8 mouse cellular contexts compared by ENCODE assay signal in genomic region chr4:133116756-133117470, GRCm38 (mm10). TPM values are rescaled to one million over a fixed set of nuclear protein-coding genes. Genes with fewer than 3 reads are reported as not detected.
A peak's percentile ranks its signal among the peaks of the same experiment; 100 is the strongest.
DNase-seq lines count a peak whose midpoint lies in the region; ATAC-seq and TF ChIP-seq lines count a peak whose summit lies in the region.

No protein-coding gene starts in this region.

- peak overlapping the region; percentile 96 for H3K27ac ChIP-seq in embryonic fibroblast, embryonic 13.5 days (ENCODE audit: insufficient read depth, low read length)
- peak overlapping the region; percentile 85 for H3K27ac ChIP-seq in hindbrain, embryonic 13.5 days
- peak overlapping the region; percentile 92 for H3K27ac ChIP-seq in macrophage

- no peaks in the 10 kb centered on the region for H3K9me3 ChIP-seq in hindbrain, embryonic 13.5 days

- intact Hi-C loops in left cerebral cortex, postnatal 4 days (cut with DNase I), result no loop called here

- H3K36me3 ChIP-seq in hindbrain, embryonic 13.5 days, result no peaks in the 10 kb centered on the region
- H3K36me3 ChIP-seq in macrophage (ENCODE audit: inconsistent target), result no peaks in the 10 kb centered on the region

- H3K79me2 ChIP-seq in macrophage (ENCODE audit: inconsistent target), result no peaks in the 10 kb centered on the region

- peak; percentile 17 for TF ChIP-seq POLR2A in embryonic fibroblast, embryonic 13.5 days (IDR thresholded peaks at IDR 0.05; ENCODE audit: low read depth, low read length)

- no peaks in the 10 kb centered on the region for H3K27me3 ChIP-seq in hindbrain, embryonic 13.5 days

- peaks cover 5% of the 10 kb centered on the region; the same call in 1 of the 2 replicates for H3K4me1 ChIP-seq in embryonic fibroblast, embryonic 13.5 days (ENCODE audit: control insufficient read depth, insufficient read depth, low read length)
- H3K4me1 ChIP-seq in hindbrain, embryonic 13.5 days (replicated peaks), result peaks cover 34% of the 10 kb centered on the region

- 57% methylated on average over 3 of the region's 3 CpGs for WGBS in hindbrain, embryonic 13.5 days
- 85% methylated on average over 3 of the region's 3 CpGs for WGBS in macrophage (ENCODE audit: missing documents)

- no peak overlapping the region for H3K4me2 ChIP-seq in hindbrain, embryonic 13.5 days

- no peak overlapping the region for H3K4me3 ChIP-seq in embryonic fibroblast, embryonic 13.5 days (ENCODE audit: insufficient read depth, low read length)
- H3K4me3 ChIP-seq in hindbrain, embryonic 13.5 days, result no peak overlapping the region
- no peak overlapping the region for H3K4me3 ChIP-seq in macrophage (ENCODE audit: inconsistent target)

- ATAC-seq in hindbrain, embryonic 13.5 days (ENCODE audit: low FRiP score), result no peak
- ATAC-seq in erythroid progenitor cell, adult 5-6 weeks (replicated peaks; ENCODE audit: low FRiP score, poor library complexity, severe bottlenecking), result no peak

- no peak for TF ChIP-seq CTCF in embryonic fibroblast, embryonic 13.5 days (IDR thresholded peaks at IDR 0.05; ENCODE audit: borderline replicate concordance, insufficient read depth, low read length)

- no peak overlapping the region for H3K9ac ChIP-seq in hindbrain, embryonic 13.5 days

- DNase-seq in cerebellum, adult 11-12 months, result peak; percentile 6
- no peak for DNase-seq in cerebellum, adult 11 months
- no peak for DNase-seq in layer of hippocampus, adult 9-11 months
- DNase-seq in left cerebral cortex, postnatal 4 days, result no peak

RNA-seq across cellular contexts. Expression of gene Wasf2, which starts 13.4 kb away (rescaled TPM):
- 101 and 107 TPM in 2 replicates for polyA plus RNA-seq in embryonic fibroblast, embryonic 13.5 days (2011; ENCODE audit: insufficient read length, low read depth, missing spikeins)
- 33.3 and 35.4 TPM in 2 replicates for polyA plus RNA-seq in hindbrain, embryonic 13.5 days (2015; fragmentation: Nextera tagmentation; extraction: Ambion mirVana)
- 100 to 1,000 TPM in 21 of 26 experiments, 10 to 100 TPM in 5; 72.9 to 153 (median 117) TPM for total RNA-seq in macrophage (2018; cell fraction: chromatin; rRNA removed)
- 100 to 1,000 TPM; 107 to 139 (median 117) TPM for total RNA-seq in macrophage (2018; cell fraction: cytosol; rRNA removed)
- total RNA-seq in macrophage (2018; cell fraction: nucleus; rRNA removed), result 100 to 1,000 TPM in 13 of 26 experiments, 10 to 100 TPM in 13; 73.3 to 148 (median 98.6) TPM
- 68.1 to 117 TPM (median 91.5 TPM) in 3 replicates for polyA plus RNA-seq in macrophage (2018)
- total RNA-seq in erythroid progenitor cell, adult 5-6 weeks (2015; ENCODE audit: low replicate concordance), result 79.6 and 83.6 TPM in 2 replicates
- total RNA-seq in erythroid progenitor cell, adult 5-6 weeks (2017; ENCODE audit: low replicate concordance), result 59.7 and 73.7 TPM in 2 replicates
- 10 to 100 TPM; 34.0 to 35.7 TPM for total RNA-seq in left cerebral cortex, postnatal 4 days (2021)
